Mouse (Mus musculus): ENCODE measurements at regions not wholly inside any gene's neighbourhood (a gene's known extent, or its start where the extent isn't known, plus 50 kb on each side); places are given as distances from the start of the nearest gene placed in this dataset.

DNA sequence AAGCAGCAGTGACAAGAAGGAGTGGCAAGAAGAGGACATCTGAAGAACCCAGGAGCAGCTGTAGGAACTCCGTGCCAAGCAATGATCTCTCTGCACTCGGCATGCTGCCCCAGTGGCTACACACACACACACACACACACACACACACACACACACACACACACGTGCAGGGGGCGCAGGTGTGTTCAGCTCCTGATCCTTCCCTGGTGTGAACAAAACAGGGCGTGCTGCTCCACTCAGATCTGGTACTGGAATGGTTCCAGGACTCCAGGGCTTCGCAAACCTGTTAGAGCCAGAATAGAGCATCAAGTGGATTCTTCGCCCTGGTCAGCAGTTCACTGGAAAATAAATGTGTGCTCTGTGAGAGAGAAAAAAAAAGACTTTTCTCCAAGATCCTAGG is 169.2 kb upstream of the Zdhhc25 start:
- intact Hi-C loops (cut with DNase I), result no loop called here
- no peak for DNase-seq (ENCODE audit: low spot score)

- intact Hi-C loops (cut with DNase I), result no loop called here
Observed at GRCm38 (mm10) chr15:88448272-88448671, 151.8 kb upstream of the Zdhhc25 start.

DNA sequence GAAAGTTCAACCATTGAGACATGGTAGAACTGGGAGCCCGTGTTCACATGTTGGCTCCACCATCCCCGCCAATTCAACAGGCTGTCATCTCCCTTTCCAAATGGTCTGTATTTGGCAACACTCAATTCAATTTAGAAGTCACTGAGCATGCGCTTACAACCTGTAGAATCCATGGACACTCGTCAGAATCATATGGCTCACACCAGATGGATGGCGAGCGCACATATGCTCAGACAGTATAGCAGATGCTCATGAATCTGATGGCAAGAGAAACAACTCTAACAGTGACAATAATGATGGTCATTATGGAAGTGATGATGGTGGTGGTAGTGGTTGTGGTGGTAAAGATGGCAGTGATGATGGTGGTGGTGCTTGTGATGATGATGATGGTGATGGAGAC is 148.9 kb upstream of the Zdhhc25 start:
- no peak for DNase-seq (ENCODE audit: low spot score)
- intact Hi-C loops (cut with DNase I), result no loop called here

More at GRCm38 (mm10) chr15:88448272-88448671, 151.8 kb upstream of the Zdhhc25 start:
- no peak for DNase-seq (ENCODE audit: low spot score)

GRCm38 (mm10) chr15:88468107-88468506 is 132.0 kb upstream of the Zdhhc25 start:
- DNase-seq (ENCODE audit: low spot score), result no peak
- intact Hi-C loops (cut with DNase I), result no loop called here

DNA sequence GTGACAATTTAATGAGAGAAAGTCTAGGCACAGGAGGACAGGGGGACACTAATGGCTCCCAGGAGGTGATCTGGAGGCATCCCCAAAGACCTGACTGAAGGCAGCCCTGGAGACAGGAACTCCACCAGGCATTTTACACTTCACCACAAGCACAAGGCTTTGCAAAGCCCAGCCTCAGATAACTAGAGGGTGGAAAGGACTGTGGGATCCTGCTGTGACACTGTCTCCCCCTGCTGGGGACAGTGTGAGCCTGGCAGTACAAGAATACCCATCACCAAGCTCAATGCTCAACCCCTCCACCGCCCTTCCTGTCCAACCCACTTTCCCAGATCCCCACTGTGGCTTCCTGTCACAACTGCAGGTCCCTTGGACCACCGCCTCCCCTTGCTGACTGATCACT is 131.3 kb upstream of the Zdhhc25 start:
- no peak for DNase-seq (ENCODE audit: low spot score)
- intact Hi-C loops (cut with DNase I), result no loop called here

DNA sequence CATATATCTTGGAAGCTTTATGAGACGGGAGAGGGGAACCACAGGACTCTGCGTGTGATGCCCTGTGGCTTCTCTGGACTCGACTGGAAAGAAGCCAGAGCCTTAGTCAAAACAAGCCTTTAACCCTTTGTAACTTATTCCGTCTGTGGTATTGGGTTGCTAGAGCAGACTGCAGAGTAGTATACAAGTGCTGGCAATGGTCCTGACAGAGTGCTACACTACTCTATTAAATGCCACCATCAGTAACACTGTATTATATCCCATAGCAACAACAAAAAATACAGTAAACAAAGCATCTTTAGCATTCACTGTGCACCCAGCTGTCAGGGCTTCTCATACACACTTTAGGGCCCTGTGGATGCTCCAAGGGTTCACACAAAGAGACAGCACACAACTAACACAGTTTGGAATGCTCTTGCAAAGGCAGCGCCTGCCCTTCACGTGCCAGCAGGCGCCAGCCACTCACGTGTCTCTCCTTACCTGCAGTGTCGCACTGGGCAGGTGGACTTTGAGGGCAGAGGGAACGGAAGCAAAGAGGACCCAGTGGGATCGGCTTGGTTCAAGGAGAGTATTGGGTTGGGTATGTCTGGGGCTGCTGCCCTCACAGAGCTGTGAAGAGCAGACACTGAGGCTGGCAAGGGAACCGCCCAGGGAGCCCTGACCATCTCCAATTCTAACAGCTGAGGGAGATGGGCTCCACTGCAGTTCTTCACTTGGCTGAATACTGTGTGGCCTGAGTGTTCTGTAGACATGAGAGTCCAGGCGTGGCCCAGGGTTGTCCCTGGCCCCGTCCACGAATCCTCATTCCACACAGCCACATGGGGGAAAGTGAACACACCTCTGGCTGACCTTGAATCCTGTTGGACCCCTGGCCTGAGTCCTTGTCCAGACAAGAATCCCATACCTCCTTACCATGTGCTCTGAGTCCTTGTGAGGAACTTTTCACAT is 130.3 kb upstream of the Zdhhc25 start:
- DNase-seq (ENCODE audit: low spot score), result no peak
- intact Hi-C loops (cut with DNase I), result no loop called here

DNA sequence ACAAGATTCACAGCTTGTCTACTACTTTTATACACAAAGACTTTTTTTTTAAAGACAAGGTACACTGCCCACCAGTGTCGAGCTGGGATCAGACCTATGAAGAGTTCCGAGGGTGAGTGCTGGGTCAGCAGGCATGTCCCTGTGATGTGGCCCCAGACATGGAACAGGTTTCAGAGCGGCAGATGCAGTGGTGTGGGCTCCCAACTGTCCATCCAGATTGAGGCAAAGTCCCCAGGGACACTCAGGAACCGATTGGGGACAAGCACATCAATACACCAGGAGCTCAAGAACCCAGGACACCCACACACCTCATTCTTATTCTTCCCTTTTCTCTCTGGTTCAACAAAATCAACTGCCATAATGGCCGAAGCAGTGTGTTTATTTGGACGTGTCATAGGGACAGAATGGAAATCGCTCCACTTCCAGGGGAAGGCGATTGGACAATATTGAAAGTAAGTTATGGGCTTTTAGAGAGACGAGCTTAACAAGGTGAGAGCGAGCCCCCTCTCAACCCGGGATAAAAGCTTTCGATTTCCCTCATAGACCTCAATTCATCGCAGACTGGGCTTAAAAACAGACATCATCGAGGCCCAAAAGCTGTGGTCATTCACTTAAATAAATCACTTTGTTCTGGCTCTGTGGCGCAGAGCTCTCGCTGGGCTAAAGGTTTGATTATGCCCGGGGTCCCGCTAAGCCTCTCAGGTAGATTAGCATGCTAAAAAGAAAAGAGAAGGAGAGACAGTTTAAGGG is 127.6 kb upstream of the Zdhhc25 start:
- intact Hi-C loops (cut with DNase I), result no loop called here
- no peak for DNase-seq (ENCODE audit: low spot score)

DNA sequence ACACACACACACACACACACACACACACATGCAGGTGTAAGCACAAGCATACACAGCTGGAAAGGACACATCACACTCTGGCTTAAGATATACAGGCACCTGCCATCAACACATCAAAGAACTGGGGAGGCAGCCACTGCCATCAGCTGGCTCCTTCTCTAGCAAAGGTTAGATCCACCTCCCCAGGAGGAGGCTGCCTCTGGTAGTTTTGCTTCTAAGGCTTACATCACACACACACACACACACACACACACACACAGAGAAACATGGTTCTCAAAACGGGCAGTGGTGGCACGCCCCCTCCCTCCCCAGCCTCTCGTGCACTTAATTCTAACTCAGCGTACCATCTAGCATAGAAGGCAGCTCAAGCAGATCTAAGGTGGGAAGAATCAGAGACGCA is 126.9 kb upstream of the Zdhhc25 start:
- intact Hi-C loops (cut with DNase I), result no loop called here
- no peak for DNase-seq (ENCODE audit: low spot score)

GRCm38 (mm10) chr15:88483471-88483870 is 116.6 kb upstream of the Zdhhc25 start:
- intact Hi-C loops (cut with DNase I), result no loop called here
- no peak for DNase-seq (ENCODE audit: low spot score)

DNA sequence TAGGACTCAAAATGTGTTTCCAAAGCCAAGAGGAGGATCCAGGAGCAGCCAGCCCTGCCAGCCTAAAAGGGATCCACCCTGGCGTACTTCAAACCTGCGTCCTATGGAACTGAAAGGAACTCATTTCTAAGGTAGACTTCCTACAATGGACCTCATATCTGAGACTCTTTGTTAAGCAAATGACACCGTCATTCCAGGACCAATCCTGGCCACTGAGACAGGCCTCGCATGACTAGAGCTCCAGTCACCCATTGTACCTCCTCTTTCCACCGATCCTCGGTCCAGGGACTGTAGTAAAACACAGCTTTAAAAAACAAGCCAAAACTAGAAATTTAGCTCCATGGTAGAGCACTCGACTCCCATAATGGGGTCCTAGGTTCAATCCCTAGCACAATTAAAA is 110.4 kb upstream of the Zdhhc25 start:
- intact Hi-C loops (cut with DNase I), result no loop called here
- no peak for DNase-seq (ENCODE audit: low spot score)

DNA sequence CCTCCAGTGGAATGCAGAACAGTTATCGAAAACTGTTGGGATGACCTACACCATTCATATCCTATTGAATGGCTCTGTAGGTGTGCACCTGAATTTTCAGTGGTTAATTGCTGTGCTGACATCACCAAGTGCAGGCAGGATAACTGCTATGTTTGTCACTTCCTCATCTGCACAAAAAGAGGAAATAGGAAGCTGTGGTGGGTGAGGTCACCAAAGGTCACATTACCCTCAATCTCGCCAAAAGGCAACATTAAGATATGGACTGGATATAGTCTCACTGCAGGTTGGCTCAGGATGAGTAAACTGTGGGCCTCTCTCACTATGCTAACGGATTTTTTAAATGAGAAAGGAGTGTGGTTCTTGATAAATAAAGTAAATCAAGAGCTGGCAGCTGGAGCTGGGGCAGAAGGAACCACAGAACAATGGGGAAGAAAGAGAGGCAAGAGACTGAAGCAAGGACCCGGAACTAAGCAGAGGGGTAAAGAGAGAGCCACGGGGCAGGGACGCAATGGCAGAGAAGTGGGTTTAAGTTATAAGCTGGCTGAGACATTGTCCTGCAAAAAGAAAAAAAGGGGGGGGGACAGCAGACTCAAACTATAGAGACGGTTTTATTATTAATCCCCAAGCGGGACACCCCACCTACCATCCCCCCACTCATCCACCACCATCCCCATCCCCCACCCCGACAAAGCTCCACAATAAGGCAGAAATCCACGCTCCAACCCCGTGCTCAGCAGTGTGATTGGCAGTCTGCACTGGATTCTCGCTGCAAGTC is 109.6 kb upstream of the Zdhhc25 start:
- intact Hi-C loops (cut with DNase I), result no loop called here
- DNase-seq (ENCODE audit: low spot score), result no peak

- intact Hi-C loops (cut with DNase I), result no loop called here
- DNase-seq (ENCODE audit: low spot score), result no peak
Observed at GRCm38 (mm10) chr15:88491091-88491366, 109.1 kb upstream of the Zdhhc25 start.

GRCm38 (mm10) chr15:88497957-88498356 is 102.1 kb upstream of the Zdhhc25 start:
- intact Hi-C loops (cut with DNase I), result no loop called here
- DNase-seq (ENCODE audit: low spot score), result no peak

GRCm38 (mm10) chr15:88502311-88502710 is 97.8 kb upstream of the Zdhhc25 start:
- intact Hi-C loops (cut with DNase I), result no loop called here
- no peak for DNase-seq (ENCODE audit: low spot score)

DNA sequence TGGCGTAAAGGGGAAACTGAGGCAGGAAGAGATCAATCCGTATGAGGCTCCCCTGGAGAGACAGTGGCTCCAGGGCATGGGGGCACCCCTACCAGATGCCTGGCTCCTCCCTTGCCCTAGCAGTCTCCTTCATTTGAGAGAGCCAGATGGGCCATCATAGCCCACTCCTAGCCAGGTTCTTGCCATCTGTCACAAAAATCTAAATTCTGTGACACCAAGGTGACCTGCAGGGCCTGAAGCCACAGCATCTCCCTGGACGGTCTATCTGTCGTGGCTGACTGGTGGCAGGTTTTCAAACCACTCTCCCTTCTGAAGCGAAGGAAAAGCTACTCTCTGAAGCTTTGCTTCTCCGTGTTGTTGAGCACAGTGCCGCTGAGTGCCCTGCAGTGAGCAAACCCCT is 96.2 kb upstream of the Zdhhc25 start:
- DNase-seq (ENCODE audit: low spot score), result no peak
- intact Hi-C loops (cut with DNase I), result no loop called here

DNA sequence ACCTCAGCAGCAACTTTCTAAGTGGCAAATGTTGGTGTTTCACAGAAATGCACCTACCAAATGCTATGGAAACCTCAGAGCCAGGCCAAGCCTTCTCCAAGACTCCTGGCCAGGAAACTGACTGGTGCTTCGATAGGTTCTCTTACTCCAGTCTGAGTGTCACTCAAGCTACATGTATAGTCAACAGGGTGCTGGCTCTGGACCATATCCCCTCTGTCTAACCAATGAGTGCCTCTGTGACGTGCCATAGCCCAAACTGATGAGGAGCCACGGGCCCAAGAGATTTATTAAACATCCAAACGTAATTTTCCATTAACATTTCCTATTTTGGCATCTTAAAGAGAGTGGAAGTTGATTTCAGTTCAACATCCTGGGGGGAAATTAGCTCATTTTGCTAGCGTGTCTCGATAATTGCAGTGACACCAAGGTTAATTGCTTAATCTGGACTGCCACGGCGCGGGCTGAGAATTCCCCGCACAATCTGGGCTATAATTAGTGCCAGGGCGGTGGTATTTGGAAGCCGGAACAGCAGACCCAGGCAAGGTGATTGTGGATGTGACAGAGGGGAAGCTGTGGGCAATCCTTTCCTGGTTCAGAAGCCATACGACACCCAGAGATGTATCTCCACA is 94.5 kb upstream of the Zdhhc25 start:
- no peak for DNase-seq (ENCODE audit: low spot score)
- intact Hi-C loops (cut with DNase I), result no loop called here

GRCm38 (mm10) chr15:88507886-88508285 is 92.2 kb upstream of the Zdhhc25 start:
- intact Hi-C loops (cut with DNase I), result no loop called here
- no peak for DNase-seq (ENCODE audit: low spot score)

DNA sequence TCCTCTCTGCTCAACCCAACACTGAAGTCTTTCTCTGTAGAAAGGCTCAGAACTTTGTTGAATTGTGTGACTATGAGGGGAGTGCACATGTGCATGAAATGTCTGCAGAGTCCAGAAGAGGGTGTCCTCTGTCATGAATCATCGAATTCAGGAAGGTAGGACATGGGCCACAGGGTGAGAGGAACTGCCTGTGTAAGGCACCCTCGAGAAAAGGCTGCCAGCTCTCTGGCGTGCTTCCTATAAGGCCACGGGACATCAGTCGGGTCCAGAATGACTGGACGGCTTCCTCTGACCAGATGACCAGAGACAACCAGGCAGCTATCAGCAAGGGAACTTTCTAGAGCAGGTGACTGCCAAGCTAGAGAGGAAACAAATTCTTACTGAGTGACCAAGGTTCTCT is 91.1 kb upstream of the Zdhhc25 start:
- intact Hi-C loops (cut with DNase I), result no loop called here
- no peak for DNase-seq (ENCODE audit: low spot score)

DNA sequence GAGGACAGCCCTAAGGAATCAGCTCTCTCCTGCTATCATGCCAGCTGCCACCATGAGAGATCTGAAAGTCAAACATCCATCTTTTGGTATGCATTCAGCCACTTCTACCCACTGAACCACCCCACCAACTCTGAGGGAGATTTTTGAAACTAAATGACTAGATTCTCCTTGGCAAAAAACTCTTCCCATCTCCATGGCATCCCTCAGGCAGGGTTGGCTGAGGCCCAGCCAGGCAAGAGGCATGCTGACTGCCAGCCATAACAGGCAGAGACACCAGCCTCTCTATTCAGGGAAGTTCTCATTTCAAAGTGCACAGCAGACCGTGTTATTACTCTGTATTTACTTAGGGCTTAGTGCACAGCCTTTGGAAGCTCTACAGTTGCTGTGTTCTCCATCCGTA is 90.5 kb upstream of the Zdhhc25 start:
- intact Hi-C loops (cut with DNase I), result no loop called here
- DNase-seq (ENCODE audit: low spot score), result no peak

DNA sequence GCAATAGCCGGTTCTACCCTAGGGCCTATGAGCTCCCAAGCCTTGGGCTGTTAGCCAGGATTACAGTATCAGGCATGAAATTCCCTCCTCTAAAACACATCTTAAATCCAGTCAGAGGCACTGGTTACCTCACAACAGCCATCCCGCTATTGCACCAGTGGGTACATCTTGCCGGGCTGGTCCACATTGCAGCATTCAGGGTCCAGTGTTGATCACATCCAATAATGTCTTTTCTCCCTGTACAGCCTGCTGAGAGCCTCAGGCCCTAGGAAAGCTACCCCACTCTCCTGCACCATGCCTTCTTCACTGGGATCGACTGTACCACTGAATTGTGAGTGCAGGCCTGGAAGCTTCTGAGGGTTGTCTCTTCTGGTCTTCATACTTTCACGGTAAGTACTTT is 86.0 kb upstream of the Zdhhc25 start:
- intact Hi-C loops (cut with DNase I), result no loop called here
- no peak for DNase-seq (ENCODE audit: low spot score)
